In the genomic region with DNA sequence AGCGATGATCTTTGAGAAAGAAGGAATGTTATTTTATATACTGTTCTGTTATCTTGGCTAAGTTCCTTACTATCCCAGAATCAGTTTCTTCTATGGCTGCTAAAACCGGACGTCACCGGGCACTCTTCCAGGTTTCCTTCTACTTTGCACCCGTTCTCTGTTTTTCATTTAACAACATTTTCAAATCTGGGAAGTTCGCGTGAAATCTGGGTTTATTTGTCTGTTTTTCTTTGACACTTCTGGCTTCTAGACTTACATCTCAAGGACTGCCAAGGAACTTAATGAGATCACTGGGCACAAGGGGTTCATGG, we compare ENCODE assay signal across 9 mouse cellular contexts. TPM values are rescaled to one million over a fixed set of nuclear protein-coding genes. Genes with fewer than 3 reads are reported as not detected.
DNase-seq lines count a peak whose midpoint lies in the region; ATAC-seq and TF ChIP-seq lines count a peak whose summit lies in the region.
"Had no signal": no experiment of that assay in that cellular context is flagged by ENCODE, and none has a peak within 500 bp of the region (broad histone marks: within the 10 kb centered on the region; RNA-seq: fewer than 3 reads in every experiment).

No protein-coding gene starts in this region.

- DNase-seq in gastrocnemius, adult 18-20 months (ENCODE audit: low spot score): peak; percentile 30
- no peak for DNase-seq in gastrocnemius, postnatal 25 days
- DNase-seq in ES-E14 (ENCODE audit: low read depth, low spot score): no peak
- DNase-seq in liver, embryonic 14.5 days (ENCODE audit: low read depth in 3 of 3, low spot score in 3 of 3): no peak
- no peak for DNase-seq in Muller cell, postnatal 12 days (ENCODE audit: inconsistent ontology term)

- peak overlapping the region; percentile 58; the same call in 1 of the 2 replicates for H3K9ac ChIP-seq in ES-E14 (ENCODE audit: insufficient read depth, low read depth, low read length, poor library complexity, severe bottlenecking)
- H3K9ac ChIP-seq in hindbrain, embryonic 15.5 days: peak overlapping the region; percentile 83
- peak overlapping the region; percentile 86 for H3K9ac ChIP-seq in liver, embryonic 14.5 days (replicated peaks)
- peak overlapping the region; percentile 50; the same call in 1 of the 2 replicates for H3K9ac ChIP-seq in neural tube, embryonic 14.5 days (replicated peaks; ENCODE audit: low read depth, low read length)

- no peak for TF ChIP-seq EP300 in liver, embryonic 14.5 days (IDR thresholded peaks at IDR 0.05; ENCODE audit: low read depth)

- 40% methylated on average over 7 of the region's 7 CpGs for WGBS in hindbrain, embryonic 15.5 days
- 20% methylated on average over 7 of the region's 7 CpGs for WGBS in liver, embryonic 14.5 days (ENCODE audit: insufficient replicate concordance)
- WGBS in neural tube, embryonic 14.5 days: 40% methylated on average over 7 of the region's 7 CpGs

- peak overlapping the region; percentile 35; the same call in 1 of the 2 replicates for H3K27ac ChIP-seq in ES-E14 (ENCODE audit: insufficient read depth, low read depth, low read length, poor library complexity, severe bottlenecking)
- peak overlapping the region; percentile 83 for H3K27ac ChIP-seq in hindbrain, embryonic 15.5 days (replicated peaks)
- H3K27ac ChIP-seq in liver, embryonic 14.5 days: peak overlapping the region; percentile 70
- peak overlapping the region; percentile 83 for H3K27ac ChIP-seq in neural tube, embryonic 14.5 days (ENCODE audit: low read depth, low read length)

- H3K27me3 ChIP-seq in hindbrain, embryonic 15.5 days: no peaks in the 10 kb centered on the region
- no peaks in the 10 kb centered on the region for H3K27me3 ChIP-seq in liver, embryonic 14.5 days (ENCODE audit: control insufficient read depth, insufficient read depth, low read length)
- H3K27me3 ChIP-seq in neural tube, embryonic 14.5 days (ENCODE audit: control insufficient read depth, insufficient read depth, low read length): no peaks in the 10 kb centered on the region
- H3K27me3 ChIP-seq: Patski had no signal

- TF ChIP-seq CTCF in liver, embryonic 14.5 days (IDR thresholded peaks at IDR 0.05; ENCODE audit: low read depth): no peak

- ATAC-seq in erythroid progenitor cell, adult 5-6 weeks (replicated peaks; ENCODE audit: low FRiP score, poor library complexity, severe bottlenecking): peak; percentile 28; the same call in 1 of the 2 replicates
- no peak for ATAC-seq in hindbrain, embryonic 15.5 days (ENCODE audit: low FRiP score, low read depth)
- peak; percentile 11; the same call in 1 of the 2 replicates for ATAC-seq in liver, embryonic 14.5 days (ENCODE audit: insufficient read depth)
- ATAC-seq in neural tube, embryonic 14.5 days (ENCODE audit: low read depth): peak; percentile 13; the same call in 1 of the 2 replicates

- H3K36me3 ChIP-seq in ES-E14 (ENCODE audit: control insufficient read depth, insufficient read depth, low read length, poor library complexity, severe bottlenecking): no peaks in the 10 kb centered on the region; the same call in none of the 2 replicates
- H3K36me3 ChIP-seq in hindbrain, embryonic 15.5 days: peaks cover 5% of the 10 kb centered on the region; the same call in 1 of the 2 replicates
- H3K36me3 ChIP-seq in liver, embryonic 14.5 days (replicated peaks; ENCODE audit: control insufficient read depth, insufficient read depth, low read depth): peaks cover 2% of the 10 kb centered on the region; the same call in 1 of the 2 replicates
- peaks cover 2% of the 10 kb centered on the region for H3K36me3 ChIP-seq in neural tube, embryonic 14.5 days (ENCODE audit: control insufficient read depth, insufficient read depth, low read length)

- H3K4me3 ChIP-seq in ES-E14 (ENCODE audit: insufficient read depth in 1 of 2, low read depth in 1 of 2, low read length in 2 of 2, poor library complexity in 1 of 2, severe bottlenecking in 1 of 2): peak overlapping the region; percentile 30 to 78
- H3K4me3 ChIP-seq in hindbrain, embryonic 15.5 days: peak overlapping the region; percentile 86
- H3K4me3 ChIP-seq in liver, embryonic 14.5 days (ENCODE audit: insufficient read depth in 1 of 2, low read depth in 2 of 2, low read length in 2 of 2): peak overlapping the region; percentile 80
- H3K4me3 ChIP-seq in neural tube, embryonic 14.5 days (ENCODE audit: low read depth, low read length): peak overlapping the region; percentile 71

- peak overlapping the region; percentile 69 for H3K4me2 ChIP-seq in hindbrain, embryonic 15.5 days
- peak overlapping the region; percentile 70 for H3K4me2 ChIP-seq in liver, embryonic 14.5 days (ENCODE audit: low read depth)
- peak overlapping the region; percentile 83 for H3K4me2 ChIP-seq in neural tube, embryonic 14.5 days (ENCODE audit: low read depth, low read length)

- H3K4me1 ChIP-seq in ES-E14 (ENCODE audit: control insufficient read depth in 2 of 2, insufficient read depth in 2 of 2, low read length in 2 of 2, poor library complexity in 1 of 2): 0 out of 4 replicates have a peak, but pooled peaks cover 0 to 1% of the 10 kb centered on the region in 2 experiments
- H3K4me1 ChIP-seq in hindbrain, embryonic 15.5 days (replicated peaks): peaks cover 23% of the 10 kb centered on the region
- peaks cover 8 to 13% of the 10 kb centered on the region in 2 experiments for H3K4me1 ChIP-seq in liver, embryonic 14.5 days (replicated peaks; ENCODE audit: control insufficient read depth in 2 of 2, insufficient read depth in 2 of 2, low read length in 1 of 2)
- H3K4me1 ChIP-seq in neural tube, embryonic 14.5 days (ENCODE audit: control insufficient read depth, insufficient read depth, low read length): peaks cover 10% of the 10 kb centered on the region

- in situ Hi-C loops in ES-E14 (cut with MboI; ENCODE audit: low sequenced_read_pairs in 2 of 2, unreplicated experiment in 2 of 2): no loop called here

- H3K9me3 ChIP-seq in ES-E14 (ENCODE audit: control insufficient read depth, insufficient read depth, low read depth, low read length): no peaks in the 10 kb centered on the region
- no peaks in the 10 kb centered on the region for H3K9me3 ChIP-seq in hindbrain, embryonic 15.5 days
- H3K9me3 ChIP-seq in liver, embryonic 14.5 days (ENCODE audit: control insufficient read depth, low read length): no peaks in the 10 kb centered on the region
- no peaks in the 10 kb centered on the region for H3K9me3 ChIP-seq in neural tube, embryonic 14.5 days (ENCODE audit: control insufficient read depth, low read length)

TF ChIP-seq in ES-E14, 5 proteins besides CTCF, POLR2A, EP300 and RAD21:
- no peak for TF ChIP-seq HCFC1 (IDR thresholded peaks at IDR 0.05; ENCODE audit: borderline replicate concordance, insufficient read depth, low read length)
- no peak for TF ChIP-seq CHD2 (IDR thresholded peaks at IDR 0.05; ENCODE audit: low read depth, low read length)
- TF ChIP-seq ZNF384 (IDR thresholded peaks at IDR 0.05; ENCODE audit: low read depth, low read length): no peak
- TF ChIP-seq MAFK (IDR thresholded peaks at IDR 0.05; ENCODE audit: insufficient read depth, low read depth, low read length): no peak
- no peak for TF ChIP-seq ZC3H11A (IDR thresholded peaks at IDR 0.05; ENCODE audit: borderline replicate concordance, low read depth, low read length)
TF ChIP-seq in ES-E14: peak in this region for 0.

RNA-seq across cellular contexts. Expression of gene Tomm7, which starts 0.5 kb away (rescaled TPM):
- 10 to 100 TPM; 60.4 to 70.0 TPM for total RNA-seq in gastrocnemius, adult 18-20 months (2021)
- total RNA-seq in gastrocnemius, postnatal 25 days (2021): 10 to 100 TPM; 54.4 to 58.1 TPM
- 230 and 247 TPM in 2 replicates for total RNA-seq in ES-E14 (2012; rRNA removed)
- 18.4 and 40.7 TPM in 2 replicates for total RNA-seq in erythroid progenitor cell, adult 5-6 weeks (2015; ENCODE audit: low replicate concordance)
- total RNA-seq in erythroid progenitor cell, adult 5-6 weeks (2017; ENCODE audit: low replicate concordance): 34.3 and 54.9 TPM in 2 replicates
- 81.3 and 95.6 TPM in 2 replicates for polyA plus RNA-seq in hindbrain, embryonic 15.5 days (2015; fragmentation: Nextera tagmentation; extraction: Ambion mirVana)
- polyA plus RNA-seq in liver, embryonic 14.5 days (2012; rRNA removed): 29.0 and 58.7 TPM in 2 replicates
- 82.8 and 85.6 TPM in 2 replicates for polyA plus RNA-seq in liver, embryonic 14.5 days (2014; fragmentation: Nextera tagmentation; extraction: Ambion mirVana)
- 79.4 and 81.1 TPM in 2 replicates for polyA plus RNA-seq in neural tube, embryonic 14.5 days (2014; fragmentation: Nextera tagmentation; extraction: Ambion mirVana)

RNA-seq across cellular contexts. Expression of gene Rint1, which starts 57.0 kb away (rescaled TPM):
- 1 to 10 TPM; 6.9 to 8.9 TPM for total RNA-seq in gastrocnemius, adult 18-20 months (2021)
- 10 to 100 TPM in 1 of 2 experiments, 1 to 10 TPM in 1; 9.5 to 10.1 TPM for total RNA-seq in gastrocnemius, postnatal 25 days (2021)
- total RNA-seq in ES-E14 (2012; rRNA removed): 11.7 and 12.0 TPM in 2 replicates
- total RNA-seq in erythroid progenitor cell, adult 5-6 weeks (2015; ENCODE audit: low replicate concordance): 24.7 and 24.9 TPM in 2 replicates
- 41.8 and 43.9 TPM in 2 replicates for total RNA-seq in erythroid progenitor cell, adult 5-6 weeks (2017; ENCODE audit: low replicate concordance)
- 28.2 and 32.6 TPM in 2 replicates for polyA plus RNA-seq in hindbrain, embryonic 15.5 days (2015; fragmentation: Nextera tagmentation; extraction: Ambion mirVana)
- 11.3 and 14.2 TPM in 2 replicates for polyA plus RNA-seq in liver, embryonic 14.5 days (2012; rRNA removed)
- 12.6 and 16.4 TPM in 2 replicates for polyA plus RNA-seq in liver, embryonic 14.5 days (2014; fragmentation: Nextera tagmentation; extraction: Ambion mirVana)
- 27.5 and 31.1 TPM in 2 replicates for polyA plus RNA-seq in neural tube, embryonic 14.5 days (2014; fragmentation: Nextera tagmentation; extraction: Ambion mirVana)
